Mouse (Mus musculus) heart, adult 2 months (tissue): ENCODE measurements around the gene Gpr137c. TPM values are rescaled to one million over a fixed set of nuclear protein-coding genes. Genes with fewer than 3 reads are reported as not detected.
A peak's percentile ranks its signal among the peaks of the same experiment; 100 is the strongest.

Source experiments
- DNase-seq, 2 experiments: peaks; one replicate each; pipeline ENCODE4 v3.0.0; 2021
- H3K27ac ChIP-seq: fragments of 200-600 bp; 2 replicates; pipeline ENCODE4 v1.8.1; 2022
- H3K27me3 ChIP-seq: fragments of 200-500 bp; 2 replicates; pipeline ENCODE4 v1.6.1; 2012; ENCODE audit warnings: mild to moderate bottlenecking, low read length, inconsistent platforms, mixed read lengths; ENCODE audit not compliant: control insufficient read depth, insufficient read depth
- H3K36me3 ChIP-seq: fragments of 200-500 bp; 2 replicates; pipeline ENCODE4 v1.6.1; 2012; ENCODE audit warnings: low read length, inconsistent platforms; ENCODE audit not compliant: control insufficient read depth, insufficient read depth
- H3K4me1 ChIP-seq: fragments of 200-500 bp; 2 replicates; pipeline ENCODE4 v1.6.1; 2011; ENCODE audit warnings: low read length; ENCODE audit not compliant: control insufficient read depth, insufficient read depth
- H3K4me3 ChIP-seq: fragments of 200-600 bp; 2 replicates; pipeline ENCODE4 v1.8.1; 2022
- H3K79me2 ChIP-seq: fragments of 200-500 bp; replicated peaks from 2 replicates; pipeline ENCODE4 v1.6.1; 2012; ENCODE audit warnings: mild to moderate bottlenecking, inconsistent platforms, low read length, moderate library complexity, mixed read lengths; ENCODE audit not compliant: control insufficient read depth, insufficient read depth
- H3K9ac ChIP-seq: fragments of 200-500 bp; 2 replicates; pipeline ENCODE4 v1.6.1; 2012; ENCODE audit warnings: low read depth, mild to moderate bottlenecking, control low read depth, inconsistent platforms, low read length, mixed read lengths
- CTCF ChIP-seq: fragments of 200-600 bp; IDR thresholded peaks from 2 replicates; pipeline ENCODE4 v1.8.1; 2022; ENCODE audit warnings: antibody characterized with exemption, mild to moderate bottlenecking, moderate library complexity
- EP300 ChIP-seq: fragments of 200-500 bp; IDR thresholded peaks from 2 replicates; pipeline ENCODE4 v1.6.1; 2011; ENCODE audit warnings: low read depth, low read length, control low read depth; ENCODE audit not compliant: insufficient read depth
- POLR2A ChIP-seq: fragments of 200-500 bp; IDR thresholded peaks from 2 replicates; pipeline ENCODE4 v1.6.1; 2011; ENCODE audit warnings: mild to moderate bottlenecking, low read depth, low read length, control low read depth; ENCODE audit not compliant: insufficient read depth
- WGBS: fragments of 180-500 bp; shearing (Covaris S2); methylation state at CpG from one replicate; pipeline ENCODE4 v1.1.7; 2018; 5-methylcytosine and 5-hydroxymethylcytosine counted together
- intact Hi-C: fragments of 180-260 bp; cut with DNase I; formaldehyde crosslinking; loops from one replicate; pipeline ENCODE4 v1.15.1; 2025
- polyA plus RNA-seq: library from polyadenylated mRNA; depleted of rRNA; stranded (reverse); fragments of >200 nt; gene quantifications from 2 replicates; pipeline ENCODE4 v1.2.3, GENCODE M21; 2012
- total RNA-seq, 2 experiments: library from RNA; stranded (reverse); gene quantifications; 2 replicates each; pipeline ENCODE4 v1.2.3; 2021

Gene Gpr137c
- total and polyA plus RNA-seq, 3 experiments, result 2.7 to 7.3 (median 5.1) TPM

- no peaks in the 10 kb centered on the region for H3K27me3 ChIP-seq
- TF ChIP-seq CTCF (no peak), POLR2A (no peak), EP300 (no peak)
- 93% methylated on average over 5 of the region's 5 CpGs for WGBS
- H3K79me2 ChIP-seq, result no peaks in the 10 kb centered on the region; the same call in 1 of the 2 replicates
- H3K4me1 ChIP-seq, result peaks cover 3% of the 10 kb centered on the region; the same call in 1 of the 2 replicates
- DNase-seq, result no peak
- H3K36me3 ChIP-seq, result no peaks in the 10 kb centered on the region; the same call in 1 of the 2 replicates
- no peak overlapping the region for H3K4me3 ChIP-seq
- intact Hi-C loops, result no loop called here
- H3K9ac ChIP-seq, result no peak overlapping the region
- H3K27ac ChIP-seq, result no peak overlapping the region
Observed at GRCm38 (mm10) chr14:45305852-45306251, 86.3 kb downstream of the Gpr137c start.

DNA sequence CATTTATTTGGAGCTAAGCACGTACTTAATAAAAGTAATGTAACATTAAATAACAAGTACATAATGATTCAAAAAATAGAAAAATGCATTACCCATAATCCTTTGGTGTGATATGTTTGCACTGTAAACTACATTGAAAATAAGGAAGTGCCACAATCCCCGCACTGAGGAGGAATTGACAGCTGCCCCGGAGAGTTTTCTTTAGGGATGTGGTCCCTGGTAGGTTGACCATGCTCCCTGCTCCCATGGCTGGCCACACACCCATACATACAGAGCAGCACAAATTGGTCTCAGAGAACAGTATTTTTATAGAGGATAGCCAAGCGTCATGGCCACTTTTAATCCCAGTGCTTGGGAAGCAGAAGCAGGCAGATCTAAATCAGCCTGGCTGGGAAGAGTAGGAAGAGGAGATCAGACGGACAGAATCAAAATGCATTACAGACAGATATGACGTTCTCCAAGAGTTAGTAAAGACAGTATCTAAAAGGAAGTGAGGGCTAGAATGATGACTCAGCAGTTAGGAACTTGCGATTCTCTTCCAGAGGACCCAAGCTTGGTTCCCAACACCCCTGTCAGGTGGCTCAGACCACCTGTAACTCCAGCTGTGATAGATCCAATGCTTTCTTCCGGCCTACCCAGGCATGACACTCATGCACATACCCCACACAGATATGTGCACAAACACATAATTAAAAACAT is 88.3 kb downstream of the Gpr137c start:
- Histone ChIP-seq H3K4me3 (no peak overlapping the region), H3K4me1 (peaks cover 3% of the 10 kb centered on the region; the same call in 1 of the 2 replicates), H3K27me3 (no peaks in the 10 kb centered on the region), H3K79me2 (peaks cover 2% of the 10 kb centered on the region; the same call in 1 of the 2 replicates), H3K36me3 (no peaks in the 10 kb centered on the region; the same call in 1 of the 2 replicates), H3K9ac (no peak overlapping the region), H3K27ac (no peak overlapping the region)
- TF ChIP-seq EP300, result no peak
- TF ChIP-seq POLR2A, result no peak
- no peak for TF ChIP-seq CTCF
- intact Hi-C loops, result no loop called here
- no peak for DNase-seq
- WGBS, result 73% methylated on average over 8 of the region's 8 CpGs

- WGBS, result 54% methylated on average over 13 of the region's 13 CpGs
Observed at GRCm38 (mm10) chr14:45309646-45310045, 90.1 kb downstream of the Gpr137c start.

DNA sequence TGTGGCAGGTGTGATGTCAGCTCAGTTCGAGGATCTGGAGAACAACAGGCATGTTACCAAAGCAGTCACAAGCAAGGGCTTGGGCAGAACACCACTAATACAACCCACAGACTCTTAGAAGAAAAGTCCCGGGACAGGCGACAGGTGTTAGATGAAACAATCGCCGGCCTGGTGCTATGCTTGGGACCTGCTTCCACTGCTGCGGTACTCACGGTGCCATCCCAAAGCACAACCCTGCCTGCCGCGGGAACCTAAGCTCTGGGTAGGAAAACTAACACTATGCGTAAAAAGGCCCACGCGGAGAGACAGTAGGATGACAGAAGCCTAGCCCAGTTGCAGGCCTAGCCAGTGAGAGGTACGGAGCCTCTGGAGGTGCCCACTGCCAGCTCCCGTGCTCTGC is 90.6 kb downstream of the Gpr137c start:
- intact Hi-C loops, result no loop called here
- Histone ChIP-seq H3K9ac (no peak overlapping the region), H3K79me2 (peaks cover 4% of the 10 kb centered on the region), H3K4me1 (peaks cover 3% of the 10 kb centered on the region; the same call in 1 of the 2 replicates), H3K27ac (no peak overlapping the region), H3K27me3 (no peaks in the 10 kb centered on the region), H3K4me3 (no peak overlapping the region), H3K36me3 (no peaks in the 10 kb centered on the region)
- TF ChIP-seq POLR2A (no peak), CTCF (no peak), EP300 (no peak)
- 86% methylated on average over 14 of the region's 14 CpGs for WGBS
- no peak for DNase-seq

More at GRCm38 (mm10) chr14:45309646-45310045, 90.1 kb downstream of the Gpr137c start:
- H3K36me3 ChIP-seq, result no peaks in the 10 kb centered on the region
- H3K27me3 ChIP-seq, result no peaks in the 10 kb centered on the region
- H3K4me1 ChIP-seq, result peaks cover 3% of the 10 kb centered on the region; the same call in 1 of the 2 replicates
- no peak overlapping the region for H3K4me3 ChIP-seq
- H3K79me2 ChIP-seq, result peaks cover 4% of the 10 kb centered on the region
- intact Hi-C loops, result no loop called here
- H3K9ac ChIP-seq, result no peak overlapping the region
- H3K27ac ChIP-seq, result no peak overlapping the region
- TF ChIP-seq EP300 (no peak), CTCF (no peak), POLR2A (no peak)
- DNase-seq, result peak; percentile 34 to 38

DNA sequence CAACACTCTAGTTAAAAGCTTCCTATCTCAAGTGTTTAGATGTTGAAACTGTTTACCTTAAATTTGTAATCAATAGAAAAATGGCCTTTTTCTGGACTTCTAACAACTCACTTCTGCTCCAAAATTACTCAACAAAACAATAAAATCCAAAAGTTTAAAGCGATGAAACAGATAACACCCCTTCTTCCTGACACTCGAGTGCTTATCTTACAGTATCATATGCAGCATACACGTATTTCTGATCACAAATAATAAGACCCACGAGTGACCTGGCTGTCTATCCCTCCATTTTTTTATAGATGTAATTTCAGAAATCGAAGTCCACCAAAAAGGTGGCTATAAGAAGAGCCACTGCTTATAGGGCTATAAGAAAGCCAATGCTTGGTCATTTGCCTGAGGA is 97.4 kb downstream of the Gpr137c start:
- TF ChIP-seq POLR2A (no peak), EP300 (no peak), CTCF (no peak)

DNA sequence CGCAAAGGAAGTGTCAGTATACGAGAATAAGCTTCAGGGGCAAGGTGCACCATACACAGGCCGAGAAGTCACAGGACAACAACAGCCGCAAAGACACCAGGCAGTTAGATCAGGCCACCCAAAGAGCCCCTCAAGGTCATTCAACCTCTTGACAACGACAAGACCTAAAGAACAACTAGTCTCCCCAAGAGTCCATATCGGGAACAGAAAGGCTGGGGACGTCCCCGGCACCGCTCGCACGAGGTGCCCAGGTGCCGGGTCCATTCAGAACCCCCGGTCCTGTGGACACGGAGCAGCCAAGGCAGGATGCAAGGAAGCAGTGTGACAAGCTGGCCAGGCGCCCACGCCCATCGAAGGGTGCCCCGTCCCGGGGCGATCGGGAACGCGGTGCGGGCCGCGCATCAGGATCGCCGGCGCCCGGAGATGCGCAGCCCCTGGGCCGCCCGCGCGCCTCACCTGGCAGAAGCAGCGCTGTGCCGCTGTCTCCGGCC is 98.4 kb downstream of the Gpr137c start:
- H3K36me3 ChIP-seq, result peaks cover 7% of the 10 kb centered on the region
- WGBS, result under 1% methylated on average over 38 of the region's 38 CpGs

More for the DNA sequence above, 97.4 kb downstream of the Gpr137c start:
- Histone ChIP-seq H3K79me2 (peaks cover 4% of the 10 kb centered on the region), H3K4me1 (peaks cover 2% of the 10 kb centered on the region; the same call in 1 of the 2 replicates), H3K9ac (no peak overlapping the region), H3K27me3 (no peaks in the 10 kb centered on the region), H3K27ac (peak overlapping the region; percentile 93; the same call in 1 of the 2 replicates), H3K36me3 (peaks cover 7% of the 10 kb centered on the region), H3K4me3 (peak overlapping the region; percentile 91; the same call in 1 of the 2 replicates)
- intact Hi-C loops, result loop anchor here (5.0 kb wide), 1 partner anchor 95 kb away; the partner anchor contains the start of gene Txndc16
- WGBS, result 50% methylated on average over 5 of the region's 5 CpGs
- DNase-seq, result no peak

More for the DNA sequence above, 98.4 kb downstream of the Gpr137c start:
- no peak for TF ChIP-seq POLR2A
- no peak for TF ChIP-seq CTCF
- no peak for TF ChIP-seq EP300
- peaks cover 4% of the 10 kb centered on the region for H3K79me2 ChIP-seq
- DNase-seq, result no peak
- peak overlapping the region; percentile 91 for H3K4me3 ChIP-seq
- H3K27me3 ChIP-seq, result no peaks in the 10 kb centered on the region
- H3K4me1 ChIP-seq, result peaks cover 2% of the 10 kb centered on the region; the same call in 1 of the 2 replicates
- H3K9ac ChIP-seq, result peak overlapping the region; percentile 85
- H3K27ac ChIP-seq, result peak overlapping the region; percentile 93
- intact Hi-C loops, result loop anchor here (5.0 kb wide), 1 partner anchor 96 kb away; the partner anchor contains the start of gene Txndc16
